Mouse (Mus musculus) MEL (cell line): Measurements from ENCODE around the gene Fbn1.

Experiments
- CHD2 ChIP-seq: IDR thresholded peaks from 2 replicates; pipeline ENCODE4 v1.6.1; 2011; ENCODE audit warnings: low read length, improper control_type of control experiment
- CTCF ChIP-seq, 3 experiments: IDR thresholded peaks in 2 of 3; conservative IDR thresholded peaks in 1 of 3; 2 replicates each; pipeline ENCODE4 v1.5.1; 2011 to 2012; ENCODE audit warnings: low read length in 3 of 3, low read depth in 2 of 3, mild to moderate bottlenecking in 2 of 3, improper control_type of control experiment in 1 of 3, inconsistent platforms in 1 of 3, mixed read lengths in 1 of 3, moderate library complexity in 1 of 3; ENCODE audit not compliant: control insufficient read depth in 1 of 3, insufficient read depth in 1 of 3, poor library complexity in 1 of 3, severe bottlenecking in 1 of 3
- E2F4 ChIP-seq: IDR thresholded peaks from 2 replicates; pipeline ENCODE4 v1.6.1; 2011; ENCODE audit warnings: low read depth, low read length, improper control_type of control experiment, borderline replicate concordance
- GATA1 ChIP-seq: IDR thresholded peaks from 2 replicates; pipeline ENCODE4 v1.6.1; 2011; ENCODE audit warnings: low read depth, low read length, improper control_type of control experiment
- JUND ChIP-seq: IDR thresholded peaks from 2 replicates; pipeline ENCODE4 v1.6.1; 2011; ENCODE audit warnings: low read depth, mild to moderate bottlenecking, improper control_type of control experiment, low read length
- MAX ChIP-seq: IDR thresholded peaks from 2 replicates; pipeline ENCODE4 v1.6.1; 2011; ENCODE audit warnings: low read length, improper control_type of control experiment
- MYC ChIP-seq: IDR thresholded peaks from 2 replicates; pipeline ENCODE4 v1.6.1; 2011; ENCODE audit warnings: low read depth, mild to moderate bottlenecking, low read length, improper control_type of control experiment, moderate library complexity
- POLR2A ChIP-seq, 2 experiments: IDR thresholded peaks; 2 replicates each; pipeline ENCODE4 v1.6.1; 2011 to 2012; ENCODE audit warnings: low read length in 2 of 2, mild to moderate bottlenecking in 2 of 2, control low read depth in 1 of 2, improper control_type of control experiment in 1 of 2, low read depth in 1 of 2, moderate library complexity in 1 of 2; ENCODE audit not compliant: control insufficient read depth in 1 of 2, insufficient read depth in 1 of 2, poor library complexity in 1 of 2
- POLR2AphosphoS2 ChIP-seq: IDR thresholded peaks from 2 replicates; pipeline ENCODE4 v1.6.1; 2011; ENCODE audit warnings: low read length, improper control_type of control experiment
- ZKSCAN1 ChIP-seq: IDR thresholded peaks from 2 replicates; pipeline ENCODE4 v1.6.1; 2012; ENCODE audit warnings: low read depth, mild to moderate bottlenecking, inconsistent platforms, low read length, improper control_type of control experiment, moderate library complexity

GRCm38 (mm10) chr2:125540579-125540978 is 32.8 kb upstream of the Fbn1 start:
- no peak for TF ChIP-seq MYC
- no peak for TF ChIP-seq POLR2A (IDR thresholded peaks at IDR 0.05; ENCODE audit: control insufficient read depth in 1 of 2, insufficient read depth in 1 of 2, low read depth in 1 of 2, low read length in 2 of 2, poor library complexity in 1 of 2)
- TF ChIP-seq ZKSCAN1: no peak
- no peak for TF ChIP-seq CTCF (IDR thresholded peaks at IDR 0.05 in 2 of 3, conservative IDR thresholded peaks at IDR 0.05 in 1 of 3; ENCODE audit: control insufficient read depth in 1 of 3, insufficient read depth in 1 of 3, low read depth in 2 of 3, low read length in 3 of 3, poor library complexity in 1 of 3, severe bottlenecking in 1 of 3)
- TF ChIP-seq JUND: no peak
- no peak for TF ChIP-seq MAX
- TF ChIP-seq GATA1: no peak
- no peak for TF ChIP-seq E2F4
- no peak for TF ChIP-seq CHD2
- no peak for TF ChIP-seq POLR2AphosphoS2
